Mouse (Mus musculus) forebrain, embryonic 12.5 days (tissue): ENCODE data around the gene Kmt2d. TPM values are rescaled to one million over a fixed set of nuclear protein-coding genes. Genes with fewer than 3 reads are reported as not detected.

Experiments used
- ATAC-seq: fragments of 200-750 bp; cut with Nextera tagmentation; 2 replicates; pipeline ENCODE4 v1.8.0; 2017; ENCODE audit warnings: moderate TSS enrichment; ENCODE audit not compliant: low FRiP score
- H3K27ac ChIP-seq: fragments of 300-500 bp; sonication (generic); 2 replicates; pipeline ENCODE4 v1.5.1; 2016; ENCODE audit warnings: mild to moderate bottlenecking
- H3K27me3 ChIP-seq: fragments of 300-500 bp; sonication (generic); 2 replicates; pipeline ENCODE4 v1.6.1; 2016; ENCODE audit warnings: mild to moderate bottlenecking
- H3K36me3 ChIP-seq: fragments of 300-500 bp; sonication (generic); replicated peaks from 2 replicates; pipeline ENCODE4 v1.6.1; 2016; ENCODE audit warnings: mild to moderate bottlenecking
- H3K4me1 ChIP-seq: fragments of 300-500 bp; sonication (generic); 2 replicates; pipeline ENCODE4 v1.6.1; 2016
- H3K4me2 ChIP-seq: fragments of 300-500 bp; sonication (generic); 2 replicates; pipeline ENCODE4 v1.6.1; 2016; ENCODE audit warnings: mild to moderate bottlenecking, moderate library complexity
- H3K4me3 ChIP-seq: fragments of 300-500 bp; sonication (generic); replicated peaks from 2 replicates; pipeline ENCODE4 v1.5.1; 2016; ENCODE audit warnings: mild to moderate bottlenecking
- H3K9ac ChIP-seq: fragments of 300-500 bp; sonication (generic); 2 replicates; pipeline ENCODE4 v1.6.1; 2016; ENCODE audit warnings: mild to moderate bottlenecking
- H3K9me3 ChIP-seq: fragments of 300-500 bp; sonication (generic); 2 replicates; pipeline ENCODE4 v1.6.1; 2016
- WGBS: fragments of 180-500 bp; shearing (Covaris S2); methylation state at CpG from one replicate; pipeline ENCODE4 v1.1.7; 2016; 5-methylcytosine and 5-hydroxymethylcytosine counted together
- polyA plus RNA-seq: library from polyadenylated mRNA; unstranded; fragments of >200 nt; fragmentation: Nextera tagmentation; extraction: Ambion mirVana; gene quantifications from 2 replicates; pipeline ENCODE4 v1.2.1, GENCODE M21; 2016

Gene Kmt2d
- polyA plus RNA-seq, 1 experiment from 2014 or later, result 12.5 TPM

- Histone ChIP-seq H3K4me3 (peak overlapping the region; percentile 65), H3K27me3 (no peaks in the 10 kb centered on the region), H3K4me2 (peak overlapping the region; percentile 85), H3K9me3 (no peaks in the 10 kb centered on the region), H3K4me1 (peaks cover 21% of the 10 kb centered on the region), H3K36me3 (no peaks in the 10 kb centered on the region), H3K27ac (peak overlapping the region; percentile 57), H3K9ac (peak overlapping the region; percentile 18; the same call in 1 of the 2 replicates)
- ATAC-seq, result peak; percentile 56
- WGBS, result 3% methylated on average over 5 of the region's 5 CpGs
Measured at GRCm38 (mm10) chr15:98881656-98882008, 10.6 kb upstream of the Kmt2d start.

GRCm38 (mm10) chr15:98880978-98881655 is 10.1 kb upstream of the Kmt2d start:
- under 1% methylated on average over 46 of the region's 48 CpGs for WGBS
- peak overlapping the region; percentile 65 for H3K4me3 ChIP-seq
- peak; percentile 97 for ATAC-seq
- H3K27ac ChIP-seq, result peak overlapping the region; percentile 88
- H3K4me2 ChIP-seq, result peak overlapping the region; percentile 85
- peak overlapping the region; percentile 73 for H3K9ac ChIP-seq
- no peaks in the 10 kb centered on the region for H3K36me3 ChIP-seq
- no peaks in the 10 kb centered on the region for H3K9me3 ChIP-seq
- no peaks in the 10 kb centered on the region for H3K27me3 ChIP-seq
- peaks cover 21% of the 10 kb centered on the region for H3K4me1 ChIP-seq

- 14% methylated on average over 3 of the region's 3 CpGs for WGBS
- Histone ChIP-seq H3K9ac (no peak overlapping the region), H3K4me1 (peaks cover 26% of the 10 kb centered on the region), H3K4me3 (no peak overlapping the region), H3K36me3 (no peaks in the 10 kb centered on the region), H3K9me3 (no peaks in the 10 kb centered on the region), H3K27me3 (no peaks in the 10 kb centered on the region), H3K4me2 (no peak overlapping the region), H3K27ac (no peak overlapping the region)
- no peak for ATAC-seq
Measured at GRCm38 (mm10) chr15:98877331-98877730, 6.3 kb upstream of the Kmt2d start.

GRCm38 (mm10) chr15:98871916-98872888 is 1.2 kb upstream of the Kmt2d start:
- peak; percentile 89 for ATAC-seq
- H3K4me3 ChIP-seq, result peak overlapping the region; percentile 99
- H3K4me2 ChIP-seq, result peak overlapping the region; percentile 100
- no peaks in the 10 kb centered on the region for H3K27me3 ChIP-seq
- 1% methylated on average over 51 of the region's 51 CpGs for WGBS
- H3K4me1 ChIP-seq, result peaks cover 40% of the 10 kb centered on the region
- no peaks in the 10 kb centered on the region for H3K36me3 ChIP-seq
- no peaks in the 10 kb centered on the region for H3K9me3 ChIP-seq
- H3K27ac ChIP-seq, result peak overlapping the region; percentile 98
- H3K9ac ChIP-seq, result peak overlapping the region; percentile 99

- Histone ChIP-seq H3K4me3 (peak overlapping the region; percentile 99), H3K9me3 (no peaks in the 10 kb centered on the region), H3K4me1 (peaks cover 43% of the 10 kb centered on the region), H3K36me3 (peaks cover 15% of the 10 kb centered on the region), H3K9ac (peak overlapping the region; percentile 99), H3K4me2 (peak overlapping the region; percentile 100), H3K27ac (0 out of 2 replicates have a peak overlapping the region, but pooled peaks have one; percentile 19), H3K27me3 (no peaks in the 10 kb centered on the region)
- WGBS, result under 1% methylated on average over 16 of the region's 16 CpGs
- no peak for ATAC-seq
Measured at GRCm38 (mm10) chr15:98870179-98871069, 580 bp downstream of the Kmt2d start.

GRCm38 (mm10) chr15:98869342-98870178 is 1.4 kb downstream of the Kmt2d start:
- H3K4me2 ChIP-seq, result peak overlapping the region; percentile 100
- H3K9ac ChIP-seq, result peak overlapping the region; percentile 99
- peaks cover 43% of the 10 kb centered on the region for H3K4me1 ChIP-seq
- peaks cover 24% of the 10 kb centered on the region for H3K36me3 ChIP-seq
- no peak for ATAC-seq
- H3K9me3 ChIP-seq, result no peaks in the 10 kb centered on the region
- H3K27ac ChIP-seq, result 0 out of 2 replicates have a peak overlapping the region, but pooled peaks have one; percentile 19
- peak overlapping the region; percentile 99 for H3K4me3 ChIP-seq
- H3K27me3 ChIP-seq, result no peaks in the 10 kb centered on the region
- 12% methylated on average over 8 of the region's 8 CpGs for WGBS

GRCm38 (mm10) chr15:98868346-98869063 is 2.5 kb downstream of the Kmt2d start:
- peaks cover 34% of the 10 kb centered on the region for H3K36me3 ChIP-seq
- H3K27ac ChIP-seq, result peak overlapping the region; percentile 56
- peak overlapping the region; percentile 99 for H3K9ac ChIP-seq
- no peaks in the 10 kb centered on the region for H3K9me3 ChIP-seq
- H3K4me2 ChIP-seq, result peak overlapping the region; percentile 100
- no peak for ATAC-seq
- WGBS, result 49% methylated on average over 11 of the region's 11 CpGs
- peak overlapping the region; percentile 99 for H3K4me3 ChIP-seq
- H3K4me1 ChIP-seq, result peaks cover 43% of the 10 kb centered on the region
- H3K27me3 ChIP-seq, result no peaks in the 10 kb centered on the region

GRCm38 (mm10) chr15:98867321-98867720 is 3.7 kb downstream of the Kmt2d start:
- no peak for ATAC-seq
- WGBS, result 74% methylated on average over 6 of the region's 6 CpGs
- H3K27me3 ChIP-seq, result no peaks in the 10 kb centered on the region
- H3K9me3 ChIP-seq, result no peaks in the 10 kb centered on the region
- no peak overlapping the region for H3K9ac ChIP-seq
- peaks cover 37% of the 10 kb centered on the region for H3K4me1 ChIP-seq
- H3K4me2 ChIP-seq, result peak overlapping the region; percentile 100; the same call in 1 of the 2 replicates
- peaks cover 46% of the 10 kb centered on the region for H3K36me3 ChIP-seq
- no peak overlapping the region for H3K27ac ChIP-seq
- no peak overlapping the region for H3K4me3 ChIP-seq

GRCm38 (mm10) chr15:98866501-98866900 is 4.5 kb downstream of the Kmt2d start:
- Histone ChIP-seq H3K4me2 (no peak overlapping the region), H3K4me3 (no peak overlapping the region), H3K36me3 (peaks cover 54% of the 10 kb centered on the region), H3K27me3 (no peaks in the 10 kb centered on the region), H3K9me3 (no peaks in the 10 kb centered on the region), H3K27ac (no peak overlapping the region), H3K4me1 (peaks cover 37% of the 10 kb centered on the region), H3K9ac (no peak overlapping the region)
- ATAC-seq, result no peak
- WGBS, result 86% methylated on average over 5 of the region's 5 CpGs

GRCm38 (mm10) chr15:98865771-98866170 is 5.2 kb downstream of the Kmt2d start:
- no peaks in the 10 kb centered on the region for H3K27me3 ChIP-seq
- 97% methylated on average over 8 of the region's 8 CpGs for WGBS
- H3K9ac ChIP-seq, result no peak overlapping the region
- peaks cover 62% of the 10 kb centered on the region for H3K36me3 ChIP-seq
- H3K4me3 ChIP-seq, result no peak overlapping the region
- H3K4me1 ChIP-seq, result peaks cover 37% of the 10 kb centered on the region
- no peak overlapping the region for H3K27ac ChIP-seq
- H3K9me3 ChIP-seq, result no peaks in the 10 kb centered on the region
- H3K4me2 ChIP-seq, result no peak overlapping the region
- ATAC-seq, result no peak
